Mouse (Mus musculus) limb, embryonic 11.5 days (tissue): ENCODE results near the gene Klhdc3. TPM values are rescaled to one million over a fixed set of nuclear protein-coding genes. Genes with fewer than 3 reads are reported as not detected.

ENCODE experiments used
- ATAC-seq: fragments of 200-750 bp; cut with Nextera tagmentation; 2 replicates; pipeline ENCODE4 v1.8.0; 2017; ENCODE audit warnings: low read depth; ENCODE audit not compliant: insufficient number of reproducible peaks, low FRiP score, low TSS enrichment
- DNase-seq: peaks from one replicate; pipeline ENCODE4 v3.0.0-alpha.2; 2015; ENCODE audit warnings: low spot score
- H3K27ac ChIP-seq: fragments of 300-500 bp; sonication (generic); replicated peaks from 2 replicates; pipeline ENCODE4 v1.5.1; 2014; ENCODE audit warnings: low read depth, mild to moderate bottlenecking, low read length
- H3K27me3 ChIP-seq: fragments of 300-500 bp; sonication (generic); 2 replicates; pipeline ENCODE4 v1.6.1; 2014; ENCODE audit warnings: mild to moderate bottlenecking, low read length, mixed read lengths; ENCODE audit not compliant: control insufficient read depth, insufficient read depth
- H3K36me3 ChIP-seq: fragments of 300-500 bp; sonication (generic); 2 replicates; pipeline ENCODE4 v1.6.1; 2014; ENCODE audit warnings: mild to moderate bottlenecking, low read length, moderate library complexity, mixed read lengths; ENCODE audit not compliant: control insufficient read depth, insufficient read depth
- H3K4me1 ChIP-seq: fragments of 300-500 bp; sonication (generic); 2 replicates; pipeline ENCODE4 v1.6.1; 2014; ENCODE audit warnings: low read length, mixed read lengths; ENCODE audit not compliant: control insufficient read depth, insufficient read depth
- H3K4me2 ChIP-seq: fragments of 300-500 bp; sonication (generic); 2 replicates; pipeline ENCODE4 v1.6.1; 2014; ENCODE audit warnings: low read depth, mild to moderate bottlenecking, moderate library complexity; ENCODE audit not compliant: severe bottlenecking
- H3K4me3 ChIP-seq: fragments of 300-500 bp; sonication (generic); 2 replicates; pipeline ENCODE4 v1.5.1; 2014; ENCODE audit warnings: low read depth, low read length
- H3K9ac ChIP-seq: fragments of 300-500 bp; sonication (generic); 2 replicates; pipeline ENCODE4 v1.6.1; 2014; ENCODE audit warnings: mild to moderate bottlenecking, low read length
- H3K9me3 ChIP-seq: fragments of 300-500 bp; sonication (generic); 2 replicates; pipeline ENCODE4 v1.6.1; 2016; ENCODE audit warnings: low read length; ENCODE audit not compliant: control insufficient read depth
- WGBS: fragments of 180-500 bp; shearing (Covaris S2); extraction: QIAGEN DNeasy Blood & Tissue Kit; methylation state at CpG from one replicate; pipeline ENCODE4 v1.1.7; 2014; 5-methylcytosine and 5-hydroxymethylcytosine counted together
- polyA plus RNA-seq: library from polyadenylated mRNA; unstranded; fragments of >200 nt; fragmentation: Nextera tagmentation; extraction: Ambion mirVana; gene quantifications from 2 replicates; pipeline ENCODE4 v1.2.1, GENCODE M21; 2014

The Klhdc3 gene
- polyA plus RNA-seq, 1 experiment from 2014 or later, result 117 TPM

- no peak for DNase-seq
- H3K4me1 ChIP-seq, result peaks cover 15% of the 10 kb centered on the region
- H3K4me3 ChIP-seq, result no peak overlapping the region
- H3K36me3 ChIP-seq, result peaks cover 4% of the 10 kb centered on the region; the same call in 1 of the 2 replicates
- no peaks in the 10 kb centered on the region for H3K27me3 ChIP-seq
- H3K9ac ChIP-seq, result no peak overlapping the region
- no peak for ATAC-seq
- no peak overlapping the region for H3K4me2 ChIP-seq
- H3K27ac ChIP-seq, result no peak overlapping the region
- 48% methylated on average over 5 of the region's 5 CpGs for WGBS
- no peaks in the 10 kb centered on the region for H3K9me3 ChIP-seq
Measured at GRCm38 (mm10) chr17:46699245-46699644, 18.5 kb upstream of the Klhdc3 start.

- Histone ChIP-seq H3K4me2 (no peak overlapping the region), H3K36me3 (peaks cover 7% of the 10 kb centered on the region; the same call in 1 of the 2 replicates)
- WGBS, result 88% methylated on average over 6 of the region's 6 CpGs
Measured at GRCm38 (mm10) chr17:46698515-46698914, 17.8 kb upstream of the Klhdc3 start.

GRCm38 (mm10) chr17:46694517-46695063, 13.9 kb upstream of the Klhdc3 start:
- no peak for ATAC-seq
- Histone ChIP-seq H3K27ac (no peak overlapping the region), H3K9me3 (no peaks in the 10 kb centered on the region), H3K36me3 (peaks cover 3% of the 10 kb centered on the region; the same call in 1 of the 2 replicates), H3K4me2 (no peak overlapping the region), H3K4me1 (no peaks in the 10 kb centered on the region), H3K9ac (no peak overlapping the region), H3K4me3 (no peak overlapping the region), H3K27me3 (no peaks in the 10 kb centered on the region)
- no peak for DNase-seq
- WGBS, result 76% methylated on average over 1 of the region's 1 CpGs

More at GRCm38 (mm10) chr17:46698515-46698914, 17.8 kb upstream of the Klhdc3 start:
- H3K9me3 ChIP-seq, result no peaks in the 10 kb centered on the region
- H3K27me3 ChIP-seq, result no peaks in the 10 kb centered on the region
- no peak overlapping the region for H3K9ac ChIP-seq
- no peak overlapping the region for H3K4me3 ChIP-seq
- DNase-seq, result no peak
- ATAC-seq, result no peak
- H3K27ac ChIP-seq, result no peak overlapping the region
- H3K4me1 ChIP-seq, result peaks cover 11% of the 10 kb centered on the region

- no peak for DNase-seq
- no peak overlapping the region for H3K4me2 ChIP-seq
- ATAC-seq, result no peak
- H3K36me3 ChIP-seq, result peaks cover 10% of the 10 kb centered on the region; the same call in 1 of the 2 replicates
- no peaks in the 10 kb centered on the region for H3K9me3 ChIP-seq
- WGBS, result 92% methylated on average over 2 of the region's 2 CpGs
- H3K4me3 ChIP-seq, result no peak overlapping the region
- H3K4me1 ChIP-seq, result no peaks in the 10 kb centered on the region
- no peak overlapping the region for H3K9ac ChIP-seq
- no peak overlapping the region for H3K27ac ChIP-seq
- H3K27me3 ChIP-seq, result no peaks in the 10 kb centered on the region
Measured at GRCm38 (mm10) chr17:46691390-46691789, 10.7 kb upstream of the Klhdc3 start.

GRCm38 (mm10) chr17:46690665-46691064, 10.0 kb upstream of the Klhdc3 start:
- Histone ChIP-seq H3K9ac (no peak overlapping the region), H3K27ac (no peak overlapping the region), H3K4me3 (no peak overlapping the region), H3K27me3 (no peaks in the 10 kb centered on the region), H3K9me3 (no peaks in the 10 kb centered on the region), H3K4me2 (no peak overlapping the region), H3K4me1 (no peaks in the 10 kb centered on the region), H3K36me3 (peaks cover 11% of the 10 kb centered on the region; the same call in 1 of the 2 replicates)
- no peak for ATAC-seq
- WGBS, result 93% methylated on average over 12 of the region's 12 CpGs
- DNase-seq, result no peak

- WGBS, result 92% methylated on average over 6 of the region's 6 CpGs
- no peaks in the 10 kb centered on the region for H3K9me3 ChIP-seq
- H3K4me3 ChIP-seq, result no peak overlapping the region
- no peaks in the 10 kb centered on the region for H3K27me3 ChIP-seq
- H3K36me3 ChIP-seq, result peaks cover 38% of the 10 kb centered on the region
- no peak overlapping the region for H3K27ac ChIP-seq
- H3K9ac ChIP-seq, result no peak overlapping the region
- DNase-seq (no peak), ATAC-seq (no peak)
- no peak overlapping the region for H3K4me2 ChIP-seq
- peaks cover 4% of the 10 kb centered on the region; the same call in 1 of the 2 replicates for H3K4me1 ChIP-seq
Measured at GRCm38 (mm10) chr17:46685913-46686312, 5.2 kb upstream of the Klhdc3 start.

GRCm38 (mm10) chr17:46682654-46683389, 2.1 kb upstream of the Klhdc3 start:
- 83% methylated on average over 16 of the region's 16 CpGs for WGBS
- no peak for ATAC-seq
- Histone ChIP-seq H3K36me3 (peaks cover 43% of the 10 kb centered on the region), H3K27me3 (no peaks in the 10 kb centered on the region), H3K4me3 (no peak overlapping the region), H3K9me3 (no peaks in the 10 kb centered on the region), H3K4me1 (peaks cover 17% of the 10 kb centered on the region), H3K9ac (no peak overlapping the region), H3K27ac (no peak overlapping the region), H3K4me2 (no peak overlapping the region)
- DNase-seq, result no peak

GRCm38 (mm10) chr17:46681466-46682118, 878 bp upstream of the Klhdc3 start:
- no peak for ATAC-seq
- Histone ChIP-seq H3K4me2 (peak overlapping the region; percentile 83), H3K27ac (no peak overlapping the region; the same call in 1 of the 2 replicates), H3K36me3 (peaks cover 42% of the 10 kb centered on the region), H3K4me1 (peaks cover 17% of the 10 kb centered on the region), H3K4me3 (peak overlapping the region; percentile 88), H3K27me3 (no peaks in the 10 kb centered on the region), H3K9ac (peak overlapping the region; percentile 47), H3K9me3 (no peaks in the 10 kb centered on the region)
- WGBS, result 26% methylated on average over 12 of the region's 12 CpGs
- no peak for DNase-seq
